Mouse (Mus musculus) layer of hippocampus, adult 11-12 months (tissue): ENCODE measurements around the gene Gm9887.
"Not testable (repeated sequence)": the region's sequence is repeated elsewhere in the genome, so short reads cannot be mapped to it uniquely, and the experiment has no call there.

Experiments
- DNase-seq: peaks from one replicate; pipeline ENCODE4 v3.0.0; 2022; ENCODE audit warnings: low spot score

Gm9887 gene

GRCm38 (mm10) chr12:69385542-69386280 lies 13.5 kb upstream of the Gm9887 start:
- no peak for DNase-seq

- DNase-seq, result no peak
These were observed 12.3 kb upstream of the Gm9887 start for GRCm38 (mm10) chr12:69384606-69385005.

GRCm38 (mm10) chr12:69382880-69383279 lies 10.6 kb upstream of the Gm9887 start:
- no peak for DNase-seq

- DNase-seq, result no peak
These were observed 6.5 kb upstream of the Gm9887 start for GRCm38 (mm10) chr12:69378558-69379454.

GRCm38 (mm10) chr12:69377636-69378035 lies 5.4 kb upstream of the Gm9887 start:
- not testable (repeated sequence) for DNase-seq

GRCm38 (mm10) chr12:69377188-69377587 lies 4.9 kb upstream of the Gm9887 start:
- DNase-seq, result no peak

GRCm38 (mm10) chr12:69376132-69376531 lies 3.9 kb upstream of the Gm9887 start:
- no peak for DNase-seq

GRCm38 (mm10) chr12:69373850-69374766 lies 1.9 kb upstream of the Gm9887 start:
- DNase-seq, result no peak

- DNase-seq, result peak; percentile 23
These were observed 573 bp upstream of the Gm9887 start for GRCm38 (mm10) chr12:69372731-69373331.

GRCm38 (mm10) chr12:69371421-69371853 lies 821 bp downstream of the Gm9887 start:
- no peak for DNase-seq

- no peak for DNase-seq
These were observed 1.3 kb downstream of the Gm9887 start for GRCm38 (mm10) chr12:69370936-69371335.

GRCm38 (mm10) chr12:69367557-69367956 lies 4.7 kb downstream of the Gm9887 start:
- DNase-seq, result no peak

GRCm38 (mm10) chr12:69366424-69366823 lies 5.8 kb downstream of the Gm9887 start:
- no peak for DNase-seq

GRCm38 (mm10) chr12:69365757-69366156 lies 6.5 kb downstream of the Gm9887 start:
- no peak for DNase-seq

- peak; percentile 70 for DNase-seq
These were observed 8.1 kb downstream of the Gm9887 start for GRCm38 (mm10) chr12:69363899-69364762.

- not testable (repeated sequence) for DNase-seq
These were observed 9.1 kb downstream of the Gm9887 start for GRCm38 (mm10) chr12:69363110-69363509.

GRCm38 (mm10) chr12:69362388-69362787 lies 9.9 kb downstream of the Gm9887 start:
- no peak for DNase-seq

- DNase-seq, result no peak
These were observed 10.3 kb downstream of the Gm9887 start for GRCm38 (mm10) chr12:69361919-69362318.

GRCm38 (mm10) chr12:69360997-69361899 lies 11.0 kb downstream of the Gm9887 start:
- peak; percentile 98 for DNase-seq

GRCm38 (mm10) chr12:69360655-69360996 lies 11.6 kb downstream of the Gm9887 start:
- DNase-seq, result peak; percentile 84
